Mouse (Mus musculus) limb, embryonic 11.5 days (tissue): ENCODE measurements around the gene Lcmt1. TPM values are rescaled to one million over a fixed set of nuclear protein-coding genes. Genes with fewer than 3 reads are reported as not detected.

Source experiments
- ATAC-seq: fragments of 200-750 bp; cut with Nextera tagmentation; 2 replicates; pipeline ENCODE4 v1.8.0; 2017; ENCODE audit warnings: low read depth; ENCODE audit not compliant: insufficient number of reproducible peaks, low FRiP score, low TSS enrichment
- DNase-seq: peaks from one replicate; pipeline ENCODE4 v3.0.0-alpha.2; 2015; ENCODE audit warnings: low spot score
- H3K27ac ChIP-seq: fragments of 300-500 bp; sonication (generic); replicated peaks from 2 replicates; pipeline ENCODE4 v1.5.1; 2014; ENCODE audit warnings: low read depth, mild to moderate bottlenecking, low read length
- H3K27me3 ChIP-seq: fragments of 300-500 bp; sonication (generic); 2 replicates; pipeline ENCODE4 v1.6.1; 2014; ENCODE audit warnings: mild to moderate bottlenecking, low read length, mixed read lengths; ENCODE audit not compliant: control insufficient read depth, insufficient read depth
- H3K36me3 ChIP-seq: fragments of 300-500 bp; sonication (generic); 2 replicates; pipeline ENCODE4 v1.6.1; 2014; ENCODE audit warnings: mild to moderate bottlenecking, low read length, moderate library complexity, mixed read lengths; ENCODE audit not compliant: control insufficient read depth, insufficient read depth
- H3K4me1 ChIP-seq: fragments of 300-500 bp; sonication (generic); 2 replicates; pipeline ENCODE4 v1.6.1; 2014; ENCODE audit warnings: low read length, mixed read lengths; ENCODE audit not compliant: control insufficient read depth, insufficient read depth
- H3K4me2 ChIP-seq: fragments of 300-500 bp; sonication (generic); 2 replicates; pipeline ENCODE4 v1.6.1; 2014; ENCODE audit warnings: low read depth, mild to moderate bottlenecking, moderate library complexity; ENCODE audit not compliant: severe bottlenecking
- H3K4me3 ChIP-seq: fragments of 300-500 bp; sonication (generic); 2 replicates; pipeline ENCODE4 v1.5.1; 2014; ENCODE audit warnings: low read depth, low read length
- H3K9ac ChIP-seq: fragments of 300-500 bp; sonication (generic); 2 replicates; pipeline ENCODE4 v1.6.1; 2014; ENCODE audit warnings: mild to moderate bottlenecking, low read length
- H3K9me3 ChIP-seq: fragments of 300-500 bp; sonication (generic); 2 replicates; pipeline ENCODE4 v1.6.1; 2016; ENCODE audit warnings: low read length; ENCODE audit not compliant: control insufficient read depth
- WGBS: fragments of 180-500 bp; shearing (Covaris S2); extraction: QIAGEN DNeasy Blood & Tissue Kit; methylation state at CpG from one replicate; pipeline ENCODE4 v1.1.7; 2014; 5-methylcytosine and 5-hydroxymethylcytosine counted together
- polyA plus RNA-seq: library from polyadenylated mRNA; unstranded; fragments of >200 nt; fragmentation: Nextera tagmentation; extraction: Ambion mirVana; gene quantifications from 2 replicates; pipeline ENCODE4 v1.2.1, GENCODE M21; 2014

Gene Lcmt1
- polyA plus RNA-seq, 1 experiment from 2014 or later: 60.7 TPM

DNA sequence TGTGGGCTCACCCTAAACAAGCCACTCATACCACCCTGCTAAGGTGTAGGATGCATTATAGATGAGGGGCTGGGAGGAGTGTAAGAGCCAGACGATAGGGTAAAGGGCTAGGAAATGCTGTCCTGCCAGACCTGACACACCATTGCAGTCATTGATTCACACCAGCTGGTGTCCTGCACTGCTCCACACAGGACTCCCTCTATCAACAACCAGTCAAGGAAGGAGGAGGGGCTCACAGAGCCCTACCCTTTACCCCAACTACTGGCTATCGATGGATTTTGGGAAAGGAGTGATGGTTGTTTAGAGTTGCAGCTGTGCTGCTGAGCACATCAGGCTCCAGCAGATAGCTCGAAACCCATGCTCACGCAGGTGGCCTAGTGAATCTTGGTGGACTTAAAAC is 47.2 kb downstream of the Lcmt1 start:
- Histone ChIP-seq H3K9me3 (no peaks in the 10 kb centered on the region), H3K4me3 (no peak overlapping the region), H3K4me2 (no peak overlapping the region), H3K36me3 (peaks cover 12% of the 10 kb centered on the region), H3K27me3 (no peaks in the 10 kb centered on the region), H3K4me1 (no peaks in the 10 kb centered on the region), H3K9ac (no peak overlapping the region), H3K27ac (no peak overlapping the region)
- ATAC-seq: no peak
- DNase-seq: no peak
- WGBS: 74% methylated on average over 4 of the region's 4 CpGs

- no peak for ATAC-seq
- Histone ChIP-seq H3K27ac (no peak overlapping the region), H3K9ac (no peak overlapping the region), H3K4me3 (no peak overlapping the region), H3K27me3 (no peaks in the 10 kb centered on the region), H3K36me3 (peaks cover 9% of the 10 kb centered on the region; the same call in 1 of the 2 replicates), H3K4me1 (no peaks in the 10 kb centered on the region), H3K9me3 (no peaks in the 10 kb centered on the region), H3K4me2 (no peak overlapping the region)
- WGBS: 89% methylated on average over 3 of the region's 3 CpGs
- DNase-seq: no peak
Measured at GRCm38 (mm10) chr7:123417661-123418060, 48.1 kb downstream of the Lcmt1 start.

GRCm38 (mm10) chr7:123419984-123420383 is 50.4 kb downstream of the Lcmt1 start:
- H3K27me3 ChIP-seq: no peaks in the 10 kb centered on the region
- no peak overlapping the region for H3K4me3 ChIP-seq
- H3K4me1 ChIP-seq: no peaks in the 10 kb centered on the region
- no peak overlapping the region for H3K4me2 ChIP-seq
- peaks cover 3% of the 10 kb centered on the region; the same call in 1 of the 2 replicates for H3K36me3 ChIP-seq
- no peaks in the 10 kb centered on the region for H3K9me3 ChIP-seq
- ATAC-seq (no peak), DNase-seq (no peak)
- no peak overlapping the region for H3K27ac ChIP-seq
- no peak overlapping the region for H3K9ac ChIP-seq
- WGBS: 93% methylated on average over 4 of the region's 4 CpGs

GRCm38 (mm10) chr7:123421958-123422357 is 52.4 kb downstream of the Lcmt1 start:
- WGBS: 88% methylated on average over 3 of the region's 3 CpGs
- no peak overlapping the region for H3K27ac ChIP-seq
- H3K4me1 ChIP-seq: no peaks in the 10 kb centered on the region
- H3K9me3 ChIP-seq: no peaks in the 10 kb centered on the region
- no peak overlapping the region for H3K9ac ChIP-seq
- no peak overlapping the region for H3K4me2 ChIP-seq
- no peak overlapping the region for H3K4me3 ChIP-seq
- H3K27me3 ChIP-seq: no peaks in the 10 kb centered on the region
- ATAC-seq (no peak), DNase-seq (no peak)
- peaks cover 6% of the 10 kb centered on the region for H3K36me3 ChIP-seq

- ATAC-seq (no peak), DNase-seq (no peak)
- H3K4me2 ChIP-seq: no peak overlapping the region
- H3K9ac ChIP-seq: no peak overlapping the region
- H3K27me3 ChIP-seq: no peaks in the 10 kb centered on the region
- H3K4me3 ChIP-seq: no peak overlapping the region
- WGBS: 90% methylated on average over 6 of the region's 6 CpGs
- no peak overlapping the region for H3K27ac ChIP-seq
- peaks cover 8% of the 10 kb centered on the region for H3K36me3 ChIP-seq
- H3K9me3 ChIP-seq: no peaks in the 10 kb centered on the region
- no peaks in the 10 kb centered on the region for H3K4me1 ChIP-seq
Measured at GRCm38 (mm10) chr7:123424281-123424680, 54.7 kb downstream of the Lcmt1 start.

DNA sequence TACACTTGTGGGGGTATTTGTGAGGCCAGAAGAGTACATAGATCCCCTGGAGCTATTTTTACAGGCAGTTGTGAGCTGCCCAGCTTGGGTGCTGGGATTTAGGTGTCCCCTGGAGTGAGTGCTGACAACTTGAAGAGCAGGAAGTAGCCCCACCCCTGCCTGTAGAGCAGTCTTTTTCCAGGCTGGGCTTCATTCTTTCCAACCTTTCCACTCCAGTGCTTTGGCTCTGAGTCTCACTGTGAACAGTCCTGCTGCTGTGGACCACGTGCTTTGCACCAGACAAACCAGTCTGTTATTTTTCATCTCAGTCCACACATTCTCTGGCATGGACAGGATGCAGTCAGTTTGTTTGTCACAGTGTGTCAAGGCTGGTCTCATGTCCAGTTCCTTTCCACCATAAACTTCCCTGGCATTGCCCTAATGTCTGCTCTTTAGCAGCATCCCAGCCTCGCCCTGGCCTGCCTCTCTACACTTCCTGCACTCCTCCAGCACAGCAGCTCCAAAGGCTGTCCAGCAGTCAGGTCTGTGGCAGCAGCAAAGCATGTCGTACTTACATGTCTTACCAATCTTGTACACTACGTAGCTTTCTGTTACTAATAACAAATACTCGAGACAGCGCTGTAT is 55.7 kb downstream of the Lcmt1 start:
- H3K27ac ChIP-seq: no peak overlapping the region
- no peaks in the 10 kb centered on the region for H3K27me3 ChIP-seq
- no peaks in the 10 kb centered on the region for H3K4me1 ChIP-seq
- no peak for DNase-seq
- no peak overlapping the region for H3K4me2 ChIP-seq
- no peak for ATAC-seq
- H3K9me3 ChIP-seq: no peaks in the 10 kb centered on the region
- no peak overlapping the region for H3K4me3 ChIP-seq
- H3K36me3 ChIP-seq: peaks cover 4% of the 10 kb centered on the region; the same call in 1 of the 2 replicates
- WGBS: 92% methylated on average over 6 of the region's 6 CpGs
- no peak overlapping the region for H3K9ac ChIP-seq

GRCm38 (mm10) chr7:123429624-123430410 is 60.2 kb downstream of the Lcmt1 start:
- no peak for ATAC-seq
- H3K27ac ChIP-seq: no peak overlapping the region
- no peaks in the 10 kb centered on the region for H3K4me1 ChIP-seq
- H3K4me3 ChIP-seq: no peak overlapping the region
- DNase-seq: no peak
- peaks cover 4% of the 10 kb centered on the region; the same call in 1 of the 2 replicates for H3K36me3 ChIP-seq
- no peak overlapping the region for H3K4me2 ChIP-seq
- H3K9me3 ChIP-seq: no peaks in the 10 kb centered on the region
- no peak overlapping the region for H3K9ac ChIP-seq
- no peaks in the 10 kb centered on the region for H3K27me3 ChIP-seq
- WGBS: 90% methylated on average over 8 of the region's 8 CpGs

- H3K4me3 ChIP-seq: no peak overlapping the region
- H3K4me1 ChIP-seq: no peaks in the 10 kb centered on the region
- no peaks in the 10 kb centered on the region for H3K9me3 ChIP-seq
- no peaks in the 10 kb centered on the region for H3K27me3 ChIP-seq
- 82% methylated on average over 4 of the region's 4 CpGs for WGBS
- peaks cover 4% of the 10 kb centered on the region; the same call in 1 of the 2 replicates for H3K36me3 ChIP-seq
- H3K9ac ChIP-seq: no peak overlapping the region
- H3K4me2 ChIP-seq: no peak overlapping the region
- ATAC-seq (no peak), DNase-seq (no peak)
- H3K27ac ChIP-seq: no peak overlapping the region
Measured at GRCm38 (mm10) chr7:123430411-123430705, 60.8 kb downstream of the Lcmt1 start.
